Mouse (Mus musculus): ENCODE data around the gene Grk3.
A peak's percentile ranks its signal among the peaks of the same experiment; 100 is the strongest.

Gene Grk3

GRCm38 (mm10) chr5:113008496-113008895 is 7.1 kb downstream of the Grk3 start:
- DNase-seq: no peak

GRCm38 (mm10) chr5:113006997-113007396 is 8.6 kb downstream of the Grk3 start:
- no peak for DNase-seq

- no peak for DNase-seq
Observed at GRCm38 (mm10) chr5:113005941-113006391, 9.6 kb downstream of the Grk3 start.

GRCm38 (mm10) chr5:113002821-113003380 is 12.7 kb downstream of the Grk3 start:
- no peak for DNase-seq

GRCm38 (mm10) chr5:112999227-112999626 is 16.4 kb downstream of the Grk3 start:
- DNase-seq: no peak

GRCm38 (mm10) chr5:112997516-112998186 is 17.9 kb downstream of the Grk3 start:
- no peak for DNase-seq

- no peak for DNase-seq
Observed at GRCm38 (mm10) chr5:112991245-112991644, 24.3 kb downstream of the Grk3 start.

GRCm38 (mm10) chr5:112981931-112982330 is 33.7 kb downstream of the Grk3 start:
- no peak for DNase-seq

- no peak for DNase-seq
Observed at GRCm38 (mm10) chr5:112979710-112980109, 35.9 kb downstream of the Grk3 start.

GRCm38 (mm10) chr5:112979195-112979594 is 36.4 kb downstream of the Grk3 start:
- DNase-seq: no peak

- DNase-seq: no peak
Observed at GRCm38 (mm10) chr5:112977089-112977488, 38.5 kb downstream of the Grk3 start.

- no peak for DNase-seq
Observed at GRCm38 (mm10) chr5:112973596-112973995, 42.0 kb downstream of the Grk3 start.

GRCm38 (mm10) chr5:112972297-112972696 is 43.3 kb downstream of the Grk3 start:
- DNase-seq: no peak

GRCm38 (mm10) chr5:112963495-112963894 is 52.1 kb downstream of the Grk3 start:
- no peak for DNase-seq

GRCm38 (mm10) chr5:112962166-112962565 is 53.4 kb downstream of the Grk3 start:
- DNase-seq: no peak

- DNase-seq: no peak
Observed at GRCm38 (mm10) chr5:112960911-112961310, 54.7 kb downstream of the Grk3 start.

GRCm38 (mm10) chr5:112958293-112958692 is 57.3 kb downstream of the Grk3 start:
- DNase-seq: peak; percentile 28

GRCm38 (mm10) chr5:112956841-112957240 is 58.8 kb downstream of the Grk3 start:
- DNase-seq: no peak

- no peak for DNase-seq
Observed at GRCm38 (mm10) chr5:112956368-112956767, 59.2 kb downstream of the Grk3 start.

- DNase-seq: no peak
Observed at GRCm38 (mm10) chr5:112950847-112951246, 64.7 kb downstream of the Grk3 start.

- DNase-seq: no peak
Observed at GRCm38 (mm10) chr5:112945925-112946324, 69.7 kb downstream of the Grk3 start.

GRCm38 (mm10) chr5:112942244-112942643 is 73.3 kb downstream of the Grk3 start:
- DNase-seq: no peak

- DNase-seq: no peak
Observed at GRCm38 (mm10) chr5:112941001-112941400, 74.6 kb downstream of the Grk3 start.

GRCm38 (mm10) chr5:112936632-112937031 is 79.0 kb downstream of the Grk3 start:
- no peak for DNase-seq

GRCm38 (mm10) chr5:112935436-112935835 is 80.2 kb downstream of the Grk3 start:
- no peak for DNase-seq
